Mouse (Mus musculus) embryonic facial prominence, embryonic 12.5 days (tissue): ENCODE measurements at regions not wholly inside any gene's neighbourhood (a gene's known extent, or its start where the extent isn't known, plus 50 kb on each side); places are given as distances from the start of the nearest gene placed in this dataset.

Source experiments
- ATAC-seq: fragments of 200-750 bp; cut with Nextera tagmentation; 2 replicates; pipeline ENCODE4 v1.8.0; 2017; ENCODE audit not compliant: insufficient number of reproducible peaks, insufficient read depth, low FRiP score, low TSS enrichment
- H3K27ac ChIP-seq: fragments of 300-500 bp; sonication (generic); 2 replicates; pipeline ENCODE4 v1.5.1; 2016; ENCODE audit warnings: mild to moderate bottlenecking
- H3K27me3 ChIP-seq: fragments of 300-500 bp; sonication (generic); 2 replicates; pipeline ENCODE4 v1.6.1; 2016; ENCODE audit warnings: mild to moderate bottlenecking, moderate library complexity
- H3K36me3 ChIP-seq: fragments of 300-500 bp; sonication (generic); 2 replicates; pipeline ENCODE4 v1.6.1; 2016; ENCODE audit warnings: mild to moderate bottlenecking
- H3K4me1 ChIP-seq: fragments of 300-500 bp; sonication (generic); 2 replicates; pipeline ENCODE4 v1.6.1; 2016
- H3K4me2 ChIP-seq: fragments of 300-500 bp; sonication (generic); replicated peaks from 2 replicates; pipeline ENCODE4 v1.6.1; 2016; ENCODE audit warnings: mild to moderate bottlenecking, moderate library complexity
- H3K4me3 ChIP-seq: fragments of 300-500 bp; sonication (generic); 2 replicates; pipeline ENCODE4 v1.5.1; 2016; ENCODE audit warnings: mild to moderate bottlenecking
- H3K9ac ChIP-seq: fragments of 300-500 bp; sonication (generic); 2 replicates; pipeline ENCODE4 v1.6.1; 2016; ENCODE audit warnings: mild to moderate bottlenecking, moderate library complexity
- H3K9me3 ChIP-seq: fragments of 300-500 bp; sonication (generic); 2 replicates; pipeline ENCODE4 v1.6.1; 2016; ENCODE audit warnings: mild to moderate bottlenecking, moderate library complexity
- WGBS: fragments of 180-500 bp; shearing (Covaris S2); methylation state at CpG from one replicate; pipeline ENCODE4 v1.1.7; 2016; 5-methylcytosine and 5-hydroxymethylcytosine counted together

DNA sequence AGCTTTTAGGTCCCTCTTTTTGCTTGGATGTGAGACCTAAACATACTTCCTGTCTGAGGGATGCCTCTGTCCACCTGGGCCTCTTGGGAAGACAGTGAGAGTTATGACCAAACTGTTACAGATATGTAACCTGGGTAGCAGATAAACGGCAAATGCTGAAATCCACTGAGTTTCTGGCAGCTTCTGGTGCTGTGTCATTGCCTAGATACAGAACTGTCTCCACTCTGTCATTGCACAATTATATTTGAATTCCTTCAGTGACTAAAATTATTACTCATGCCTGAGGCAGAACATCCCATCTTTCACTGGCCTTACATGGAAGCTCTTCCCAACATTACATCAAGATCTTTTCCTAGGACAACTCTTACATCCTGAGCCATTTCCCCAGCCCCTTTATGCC, 277.4 kb upstream of the Rora start:
- Histone ChIP-seq H3K9ac (no peak overlapping the region), H3K4me2 (no peak overlapping the region), H3K27ac (no peak overlapping the region), H3K4me1 (no peaks in the 10 kb centered on the region), H3K4me3 (no peak overlapping the region), H3K27me3 (no peaks in the 10 kb centered on the region), H3K9me3 (no peaks in the 10 kb centered on the region), H3K36me3 (no peaks in the 10 kb centered on the region)
- no peak for ATAC-seq
- WGBS, result 82% methylated on average over 1 of the region's 1 CpGs

DNA sequence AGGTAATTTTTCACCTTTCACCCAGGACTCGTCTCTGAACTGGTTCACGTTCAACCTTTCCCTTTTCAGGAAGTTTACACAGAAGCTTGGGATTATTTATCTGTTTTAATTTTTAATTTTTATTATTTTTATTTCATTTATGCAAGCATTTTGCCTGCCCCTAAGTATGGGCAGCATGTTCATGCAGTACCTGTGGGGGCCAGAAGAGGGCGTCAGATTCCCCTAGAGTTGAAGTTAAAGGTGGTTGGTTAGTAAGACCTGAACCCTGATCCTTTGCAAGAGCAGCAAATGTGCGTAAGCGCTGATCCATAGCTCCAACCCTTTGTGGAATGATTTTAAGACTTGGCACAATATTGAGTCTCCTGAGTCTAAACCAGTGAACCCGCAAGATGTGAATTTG, 271.7 kb upstream of the Rora start:
- Histone ChIP-seq H3K4me1 (no peaks in the 10 kb centered on the region), H3K36me3 (no peaks in the 10 kb centered on the region), H3K27ac (no peak overlapping the region), H3K9me3 (no peaks in the 10 kb centered on the region), H3K27me3 (no peaks in the 10 kb centered on the region), H3K4me3 (no peak overlapping the region), H3K4me2 (no peak overlapping the region), H3K9ac (no peak overlapping the region)
- WGBS, result 77% methylated on average over 6 of the region's 6 CpGs
- no peak for ATAC-seq

DNA sequence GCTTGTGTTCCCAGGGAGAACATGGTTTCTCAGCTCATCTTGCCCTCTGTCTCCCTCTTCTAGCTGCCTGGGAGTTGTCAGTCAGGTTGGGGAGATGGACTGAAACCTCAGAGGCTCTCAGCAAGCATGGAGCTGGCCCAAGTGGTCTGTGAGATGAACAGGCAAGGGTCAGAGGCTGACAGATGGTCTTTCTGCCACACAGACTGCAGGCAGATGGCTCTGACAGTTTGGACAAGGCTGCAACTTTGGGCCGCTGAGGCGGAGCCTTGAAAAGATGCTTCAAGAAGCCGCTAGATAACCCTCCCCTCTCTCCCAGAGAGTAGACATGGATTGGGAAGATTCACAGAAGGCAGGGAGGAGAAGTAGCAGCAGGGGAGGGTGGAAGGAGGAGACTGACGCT, 252.7 kb upstream of the Rora start:
- no peak for ATAC-seq
- Histone ChIP-seq H3K4me2 (no peak overlapping the region), H3K9me3 (no peaks in the 10 kb centered on the region), H3K4me1 (no peaks in the 10 kb centered on the region), H3K4me3 (no peak overlapping the region), H3K27ac (no peak overlapping the region), H3K27me3 (no peaks in the 10 kb centered on the region), H3K9ac (no peak overlapping the region), H3K36me3 (no peaks in the 10 kb centered on the region)
- WGBS, result 75% methylated on average over 4 of the region's 4 CpGs

DNA sequence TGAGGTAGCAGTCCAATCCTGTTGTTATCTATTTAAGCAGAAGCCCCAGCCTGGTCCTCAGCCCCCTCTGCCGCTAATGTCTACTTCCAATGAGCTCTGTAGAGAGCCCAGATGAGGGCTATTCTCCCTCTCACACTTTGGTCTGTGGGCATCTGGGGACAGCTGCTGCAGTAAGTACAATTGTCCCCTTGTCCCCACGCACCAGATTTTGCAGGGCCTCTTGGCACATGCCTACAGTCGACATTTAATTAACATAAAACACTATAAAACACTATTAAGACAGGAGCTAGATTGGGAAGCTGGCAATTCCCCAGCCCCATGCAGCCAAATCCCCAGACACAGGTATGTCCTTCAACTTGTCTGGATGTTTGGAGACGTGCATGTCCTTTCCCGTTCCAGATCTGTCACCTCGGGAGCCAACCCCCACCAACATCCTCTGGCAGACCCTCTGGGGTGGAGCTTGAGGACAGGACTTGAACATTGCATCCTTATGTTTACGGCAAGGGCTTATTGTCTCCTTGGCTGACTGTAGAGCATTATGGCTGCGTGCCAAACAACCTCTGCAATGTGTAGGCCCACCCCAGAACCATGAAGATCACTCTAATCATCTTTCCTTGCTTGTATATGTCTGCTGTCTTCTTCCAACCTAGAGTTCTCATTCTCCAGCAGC, 251.3 kb upstream of the Rora start:
- H3K4me3 ChIP-seq, result no peak overlapping the region
- no peak overlapping the region for H3K4me2 ChIP-seq
- H3K27ac ChIP-seq, result no peak overlapping the region
- no peaks in the 10 kb centered on the region for H3K4me1 ChIP-seq
- H3K9ac ChIP-seq, result no peak overlapping the region
- H3K9me3 ChIP-seq, result no peaks in the 10 kb centered on the region
- H3K27me3 ChIP-seq, result no peaks in the 10 kb centered on the region
- 80% methylated on average over 8 of the region's 8 CpGs for WGBS
- ATAC-seq, result no peak
- no peaks in the 10 kb centered on the region for H3K36me3 ChIP-seq

DNA sequence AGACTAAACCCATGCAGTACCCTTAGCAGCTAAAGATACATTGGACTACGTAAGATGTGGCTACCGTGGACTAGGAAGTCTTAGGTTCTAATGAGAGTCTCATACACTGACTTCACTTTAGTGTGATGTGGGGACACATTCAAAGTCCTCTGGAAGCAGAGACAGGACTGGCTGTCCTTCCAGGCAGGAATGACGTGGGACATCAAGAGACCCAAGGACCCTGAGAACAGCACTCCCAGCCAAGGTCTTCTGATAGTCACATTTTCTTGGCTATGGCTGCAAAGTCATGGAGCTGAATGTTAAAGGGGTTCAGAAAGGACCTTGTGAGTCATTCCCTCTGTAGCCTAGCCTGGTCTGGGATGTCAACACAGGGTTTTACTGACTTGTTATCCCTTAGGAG, 250.6 kb upstream of the Rora start:
- 95% methylated on average over 3 of the region's 3 CpGs for WGBS
- Histone ChIP-seq H3K27me3 (no peaks in the 10 kb centered on the region), H3K9me3 (no peaks in the 10 kb centered on the region), H3K36me3 (no peaks in the 10 kb centered on the region), H3K9ac (no peak overlapping the region), H3K27ac (no peak overlapping the region), H3K4me3 (no peak overlapping the region), H3K4me2 (no peak overlapping the region), H3K4me1 (no peaks in the 10 kb centered on the region)
- ATAC-seq, result no peak

DNA sequence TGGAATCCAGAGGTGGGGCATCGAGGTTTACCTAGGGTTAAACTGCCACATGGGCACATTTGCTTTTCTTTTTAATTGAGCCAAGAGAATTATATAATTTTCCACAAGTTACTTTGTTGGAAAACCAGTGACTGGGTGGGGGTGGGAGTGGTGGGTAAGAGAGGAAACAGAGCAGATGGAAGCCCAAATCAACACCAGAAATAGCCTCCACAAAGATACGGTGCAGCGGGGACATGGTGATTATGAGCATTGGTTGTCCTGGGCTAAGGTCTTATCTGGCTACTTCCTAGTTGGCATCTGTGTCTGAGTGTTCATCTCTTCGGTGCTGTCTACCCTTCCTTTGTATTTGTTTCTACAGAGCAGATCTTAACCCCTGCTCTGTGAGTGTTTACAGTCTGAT, 250.1 kb upstream of the Rora start:
- Histone ChIP-seq H3K9me3 (no peaks in the 10 kb centered on the region), H3K4me1 (no peaks in the 10 kb centered on the region), H3K27me3 (no peaks in the 10 kb centered on the region), H3K4me2 (no peak overlapping the region), H3K36me3 (no peaks in the 10 kb centered on the region), H3K4me3 (no peak overlapping the region), H3K9ac (no peak overlapping the region), H3K27ac (no peak overlapping the region)
- no peak for ATAC-seq
- WGBS, result 85% methylated on average over 4 of the region's 4 CpGs

DNA sequence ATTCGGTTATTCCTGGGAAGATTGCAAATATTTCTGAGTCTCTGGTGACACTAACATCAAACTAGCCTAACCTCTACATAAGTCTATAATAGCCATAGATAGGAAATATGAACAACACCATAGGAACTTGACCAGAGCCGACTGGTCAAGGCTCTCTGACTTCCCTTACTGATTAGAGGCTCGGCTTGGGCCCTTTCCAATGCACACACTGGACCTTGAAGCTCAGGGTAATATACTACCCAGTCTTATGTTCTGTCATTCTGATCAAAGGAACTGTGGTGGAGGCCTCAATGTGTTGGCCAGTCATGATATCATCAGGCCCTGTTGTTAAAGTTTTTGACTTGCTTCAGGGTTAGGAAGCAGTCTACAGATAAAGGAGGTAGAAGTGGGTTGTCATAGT, 243.8 kb upstream of the Rora start:
- no peak overlapping the region for H3K4me3 ChIP-seq
- no peaks in the 10 kb centered on the region for H3K36me3 ChIP-seq
- H3K9me3 ChIP-seq, result no peaks in the 10 kb centered on the region
- H3K9ac ChIP-seq, result no peak overlapping the region
- WGBS, result 84% methylated on average over 3 of the region's 3 CpGs
- no peak overlapping the region for H3K4me2 ChIP-seq
- no peaks in the 10 kb centered on the region for H3K27me3 ChIP-seq
- no peak for ATAC-seq
- no peaks in the 10 kb centered on the region for H3K4me1 ChIP-seq
- H3K27ac ChIP-seq, result no peak overlapping the region

DNA sequence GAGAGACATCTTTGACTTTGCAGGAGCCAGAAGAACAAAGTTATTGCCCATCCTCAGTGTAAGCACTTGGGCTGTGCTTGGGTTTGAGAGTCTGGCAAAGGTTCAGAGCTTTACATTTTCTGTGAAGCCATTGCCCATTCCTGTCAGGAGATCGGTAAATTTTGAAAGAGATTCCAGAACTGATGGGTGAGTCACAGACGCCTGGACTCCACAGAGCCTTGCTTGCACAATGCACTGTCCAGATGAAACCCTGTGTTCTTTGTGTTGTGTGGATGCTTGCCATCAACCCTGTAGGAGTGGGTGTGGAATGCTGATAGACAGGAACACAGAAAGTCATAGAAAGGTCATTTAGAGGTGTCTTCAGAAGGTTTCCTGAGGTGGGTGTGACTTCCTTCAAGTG, 227.3 kb upstream of the Rora start:
- Histone ChIP-seq H3K4me3 (no peak overlapping the region), H3K27me3 (no peaks in the 10 kb centered on the region), H3K36me3 (no peaks in the 10 kb centered on the region), H3K27ac (no peak overlapping the region), H3K4me2 (no peak overlapping the region), H3K9ac (no peak overlapping the region), H3K9me3 (no peaks in the 10 kb centered on the region), H3K4me1 (no peaks in the 10 kb centered on the region)
- no peak for ATAC-seq
- WGBS, result 88% methylated on average over 2 of the region's 2 CpGs

DNA sequence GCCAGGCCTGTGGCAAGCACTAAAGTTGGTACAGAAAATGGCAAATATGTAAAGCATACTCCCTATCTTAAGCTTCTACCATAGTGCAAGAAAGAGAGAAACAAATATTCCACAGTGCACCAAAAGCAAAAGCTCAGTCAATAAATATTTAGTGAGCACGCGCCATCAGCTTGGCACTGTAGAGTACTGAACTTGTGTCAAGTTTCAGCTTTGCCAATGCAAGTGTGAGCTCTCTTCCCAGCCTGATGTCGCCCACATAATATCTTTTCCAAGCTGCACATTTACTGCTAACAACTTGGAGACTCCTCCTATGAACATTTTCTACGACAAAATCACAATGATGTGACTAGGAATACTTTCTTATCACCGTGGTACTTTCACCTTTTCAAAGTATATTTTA, 190.8 kb upstream of the Rora start:
- Histone ChIP-seq H3K9ac (no peak overlapping the region), H3K4me3 (no peak overlapping the region), H3K9me3 (no peaks in the 10 kb centered on the region), H3K4me2 (no peak overlapping the region), H3K27me3 (no peaks in the 10 kb centered on the region), H3K4me1 (no peaks in the 10 kb centered on the region), H3K27ac (no peak overlapping the region), H3K36me3 (no peaks in the 10 kb centered on the region)
- no peak for ATAC-seq
- 86% methylated on average over 5 of the region's 5 CpGs for WGBS

DNA sequence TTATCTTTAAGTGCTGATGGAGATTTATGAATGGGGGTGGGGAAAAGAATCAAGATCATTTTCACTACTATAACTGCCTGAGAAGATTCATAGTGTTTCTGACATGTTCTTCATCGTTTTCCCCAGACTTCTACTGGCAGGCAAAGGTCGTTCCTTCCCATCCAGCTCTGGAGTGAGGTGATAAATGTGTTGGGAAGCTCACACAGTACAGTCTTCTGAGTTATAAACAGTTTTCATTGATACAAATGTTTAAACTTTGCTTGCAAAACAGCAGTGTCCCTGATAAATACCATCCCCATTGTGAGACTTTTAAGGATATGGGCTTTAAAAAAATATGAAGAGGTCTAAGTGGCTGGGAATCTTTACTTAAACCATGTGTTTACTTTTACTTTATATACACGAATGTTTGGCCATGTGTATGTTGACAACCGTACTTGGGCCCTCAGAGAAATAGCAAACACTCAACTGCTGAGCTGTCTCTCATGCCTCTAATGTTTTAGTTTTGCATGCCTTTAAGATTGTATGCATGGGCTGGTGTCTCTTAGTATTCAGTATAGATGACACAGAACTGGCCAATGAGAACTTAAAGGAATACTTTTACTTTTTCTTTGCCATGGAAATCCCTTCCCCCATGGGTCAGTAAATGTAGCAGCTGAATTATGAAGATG, 189.8 kb upstream of the Rora start:
- H3K27ac ChIP-seq, result no peak overlapping the region
- no peak overlapping the region for H3K9ac ChIP-seq
- no peak overlapping the region for H3K4me3 ChIP-seq
- no peaks in the 10 kb centered on the region for H3K27me3 ChIP-seq
- ATAC-seq, result no peak
- no peaks in the 10 kb centered on the region for H3K36me3 ChIP-seq
- no peaks in the 10 kb centered on the region for H3K4me1 ChIP-seq
- H3K9me3 ChIP-seq, result no peaks in the 10 kb centered on the region
- 68% methylated on average over 4 of the region's 4 CpGs for WGBS
- no peak overlapping the region for H3K4me2 ChIP-seq

DNA sequence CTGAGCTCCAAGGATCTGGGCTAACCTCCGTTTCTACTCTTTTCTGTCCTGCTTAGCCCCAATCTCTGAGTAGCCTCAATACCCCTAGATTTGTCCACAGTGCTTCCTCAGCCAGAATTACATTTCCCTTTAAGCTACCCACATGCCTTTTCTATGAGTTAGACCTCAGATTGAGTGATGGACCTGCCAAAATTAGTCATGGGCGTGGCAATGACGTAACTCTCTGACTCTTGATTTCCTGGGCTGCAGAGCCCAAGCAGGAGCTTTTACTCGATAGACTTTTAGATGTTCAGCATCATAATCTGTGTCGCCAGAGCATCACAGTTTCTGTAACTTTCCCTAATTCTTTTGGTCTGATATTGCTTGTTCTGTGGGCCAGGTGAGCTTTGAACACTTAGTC, 186.9 kb upstream of the Rora start:
- H3K4me1 ChIP-seq, result no peaks in the 10 kb centered on the region
- WGBS, result 81% methylated on average over 5 of the region's 5 CpGs

DNA sequence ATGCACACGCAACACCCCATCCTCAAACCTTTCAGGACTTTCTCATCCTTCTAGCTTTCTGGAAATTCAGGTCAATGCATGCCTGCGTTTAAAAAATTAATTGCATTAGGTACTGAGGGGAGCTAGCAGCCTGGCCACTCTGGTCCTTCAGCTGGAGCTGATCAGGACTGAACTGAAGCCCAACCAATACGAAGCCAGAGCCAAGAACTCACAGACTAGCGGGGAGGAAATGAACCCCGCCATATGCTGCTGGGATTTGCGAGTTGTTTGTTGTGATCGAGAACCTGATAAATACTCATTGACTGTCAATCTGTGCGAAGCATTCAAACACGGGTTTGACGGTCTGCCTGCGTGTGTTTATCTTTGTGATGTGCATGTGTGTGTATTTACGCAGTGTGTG, 177.2 kb upstream of the Rora start:
- Histone ChIP-seq H3K9me3 (no peaks in the 10 kb centered on the region), H3K27me3 (no peaks in the 10 kb centered on the region), H3K4me1 (no peaks in the 10 kb centered on the region), H3K4me2 (no peak overlapping the region), H3K4me3 (no peak overlapping the region), H3K9ac (no peak overlapping the region), H3K27ac (no peak overlapping the region), H3K36me3 (no peaks in the 10 kb centered on the region)
- WGBS, result 87% methylated on average over 12 of the region's 12 CpGs
- ATAC-seq, result no peak

More for the DNA sequence above, 186.9 kb upstream of the Rora start:
- Histone ChIP-seq H3K27me3 (no peaks in the 10 kb centered on the region), H3K9ac (no peak overlapping the region), H3K36me3 (no peaks in the 10 kb centered on the region), H3K4me2 (no peak overlapping the region), H3K4me3 (no peak overlapping the region), H3K27ac (no peak overlapping the region), H3K9me3 (no peaks in the 10 kb centered on the region)
- no peak for ATAC-seq
